Mouse (Mus musculus): ENCODE measurements around the gene Zscan4f.
"Not testable (repeated sequence)": the region's sequence is repeated elsewhere in the genome, so short reads cannot be mapped to it uniquely, and the experiment has no call there.

Zscan4f gene

GRCm38 (mm10) chr7:11397615-11398014 is at the start of gene Zscan4f:
Gene Zscan4f, plus strand, starts transcription at chr7:11397915.
- DNase-seq (ENCODE audit: low spot score) = not testable (repeated sequence)

- not testable (repeated sequence) for DNase-seq (ENCODE audit: low spot score)
Measured at GRCm38 (mm10) chr7:11384641-11385040, 13.1 kb upstream of the Zscan4f start.
